Mouse (Mus musculus): ENCODE results near the gene Gid4. TPM values are rescaled to one million over a fixed set of nuclear protein-coding genes. Genes with fewer than 3 reads are reported as not detected.

Gid4 gene
- polyA plus RNA-seq, 1 experiment, result 45.0 TPM

DNA sequence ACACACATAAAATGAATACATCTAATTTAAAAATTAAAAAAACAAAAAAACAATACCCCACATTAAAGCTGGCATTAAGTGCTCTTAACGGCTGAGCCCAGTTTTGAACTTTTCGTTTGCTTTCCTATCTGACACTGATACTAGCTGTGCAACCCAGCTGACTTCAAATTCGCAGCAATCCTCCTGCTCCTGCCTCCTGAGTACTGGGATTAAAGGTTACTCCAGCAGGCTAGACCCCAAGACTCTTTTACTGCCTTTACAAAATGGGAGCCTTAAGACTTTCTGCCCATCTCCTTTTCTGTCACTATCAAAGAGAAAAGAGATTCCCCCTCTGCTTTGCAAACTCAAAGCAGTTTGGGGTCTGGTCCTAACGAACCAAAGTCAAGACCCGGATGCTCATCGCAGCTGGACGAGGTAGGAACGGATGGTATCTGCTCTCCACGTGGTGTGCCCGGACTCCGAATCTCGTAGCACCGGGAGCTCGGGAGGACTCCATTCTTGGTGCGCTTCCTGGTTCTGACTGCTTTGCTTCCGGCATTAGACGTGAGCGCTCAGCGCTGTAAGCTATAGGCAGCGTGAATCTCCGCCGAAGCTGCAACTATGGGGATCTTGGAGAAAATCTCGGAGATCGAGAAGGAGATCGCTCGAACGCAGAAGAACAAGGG, 37.3 kb downstream of the Gid4 start, which contains the start of gene Drg2:
TSS of gene Drg2 (plus strand) at position 512 of the 665 bp plus-strand sequence.
- peak; percentile 82 for TF ChIP-seq POLR2A (IDR thresholded peaks at IDR 0.05; ENCODE audit: extremely low read depth, insufficient read depth, low read length)
- no peak for TF ChIP-seq CTCF (IDR thresholded peaks at IDR 0.05; ENCODE audit: extremely low read depth, insufficient read depth, low read length)
- no peak within 1 kb of the TSS for H3K27ac ChIP-seq (ENCODE audit: insufficient read depth, low read length)
- peak within 1 kb of the TSS; percentile 50 for H3K4me3 ChIP-seq (ENCODE audit: insufficient read depth, low read length)
- peaks cover 6% of the 10 kb centered on the region for H3K4me1 ChIP-seq (ENCODE audit: control insufficient read depth, insufficient read depth, low read length)

DNA sequence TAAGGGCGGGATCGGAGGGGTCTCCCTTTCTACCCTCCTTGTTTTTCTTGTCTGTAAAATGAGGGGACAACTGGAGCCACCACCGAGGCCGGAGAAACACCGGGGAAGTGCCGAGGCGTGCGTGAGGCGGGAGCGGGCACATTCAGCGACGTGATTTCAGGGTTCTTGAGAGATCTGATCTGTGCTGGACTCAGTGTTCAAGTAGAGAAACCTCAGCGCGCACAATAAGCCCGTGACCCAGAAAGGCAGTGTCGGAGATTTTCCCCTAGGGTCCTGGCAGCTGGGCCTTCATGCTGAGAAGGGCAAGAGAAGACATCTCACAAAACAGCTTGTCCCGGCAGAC, 37.8 kb downstream of the Gid4 start:
- TF ChIP-seq POLR2A (IDR thresholded peaks at IDR 0.05; ENCODE audit: extremely low read depth, insufficient read depth, low read length) (no peak), CTCF (IDR thresholded peaks at IDR 0.05; ENCODE audit: extremely low read depth, insufficient read depth, low read length) (no peak)
- Histone ChIP-seq H3K4me1 (ENCODE audit: control insufficient read depth, insufficient read depth, low read length) (peaks cover 6% of the 10 kb centered on the region), H3K4me3 (ENCODE audit: insufficient read depth, low read length) (peak overlapping the region; percentile 50), H3K27ac (ENCODE audit: insufficient read depth, low read length) (no peak overlapping the region)

DNA sequence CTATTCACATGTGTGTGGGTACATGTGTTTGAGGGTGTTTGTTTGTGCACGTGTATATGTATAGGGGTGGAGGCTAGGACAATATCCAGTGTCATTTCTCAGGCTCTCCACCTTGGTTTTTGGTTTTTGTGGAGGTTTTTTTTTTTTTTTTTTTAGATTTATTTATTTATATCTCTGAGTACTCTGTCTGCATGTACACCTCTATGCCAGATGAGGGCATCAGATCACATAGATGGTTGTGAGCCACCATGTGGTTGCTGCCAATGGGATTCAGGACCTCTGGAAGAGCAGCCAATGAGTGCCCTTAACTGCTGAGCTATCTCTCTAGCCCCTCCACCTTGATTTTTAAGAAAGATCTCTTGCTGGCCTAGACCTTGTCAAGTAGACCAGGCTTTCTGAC, 41.0 kb downstream of the Gid4 start:
- H3K4me1 ChIP-seq (ENCODE audit: control insufficient read depth, insufficient read depth, low read length), result peaks cover 6% of the 10 kb centered on the region
- H3K27ac ChIP-seq (ENCODE audit: insufficient read depth, low read length), result no peak overlapping the region
- H3K4me3 ChIP-seq (ENCODE audit: insufficient read depth, low read length), result no peak overlapping the region
- no peak for TF ChIP-seq POLR2A (IDR thresholded peaks at IDR 0.05; ENCODE audit: extremely low read depth, insufficient read depth, low read length)
- TF ChIP-seq CTCF (IDR thresholded peaks at IDR 0.05; ENCODE audit: extremely low read depth, insufficient read depth, low read length), result no peak

DNA sequence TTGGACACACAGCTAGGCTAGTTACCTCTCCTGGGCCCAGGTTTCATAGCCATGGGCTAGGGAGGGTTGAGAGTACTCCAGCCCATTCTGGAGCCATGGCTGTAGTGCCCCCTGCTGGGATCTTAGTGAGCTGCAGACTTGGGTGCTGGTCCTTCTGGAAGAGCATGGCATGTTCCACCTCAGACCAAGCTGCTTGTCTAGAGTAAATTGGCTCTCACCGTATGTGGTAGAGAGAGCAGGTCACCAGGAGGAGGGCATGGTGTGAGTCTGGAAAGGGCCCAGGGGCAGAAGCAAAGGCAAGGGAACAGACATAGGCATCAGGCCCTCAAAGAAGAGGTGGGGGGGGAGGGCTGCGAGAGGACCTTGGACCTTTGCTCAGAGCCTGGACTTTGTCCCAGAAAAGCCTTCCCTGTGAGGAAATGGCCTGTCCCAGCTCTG, 49.0 kb downstream of the Gid4 start:
- Histone ChIP-seq H3K4me1 (ENCODE audit: control insufficient read depth, insufficient read depth, low read length) (no peaks in the 10 kb centered on the region), H3K4me3 (ENCODE audit: insufficient read depth, low read length) (no peak overlapping the region), H3K27ac (ENCODE audit: insufficient read depth, low read length) (no peak overlapping the region)
- TF ChIP-seq CTCF (IDR thresholded peaks at IDR 0.05; ENCODE audit: extremely low read depth, insufficient read depth, low read length) (peak; percentile 51), POLR2A (IDR thresholded peaks at IDR 0.05; ENCODE audit: extremely low read depth, insufficient read depth, low read length) (no peak)

DNA sequence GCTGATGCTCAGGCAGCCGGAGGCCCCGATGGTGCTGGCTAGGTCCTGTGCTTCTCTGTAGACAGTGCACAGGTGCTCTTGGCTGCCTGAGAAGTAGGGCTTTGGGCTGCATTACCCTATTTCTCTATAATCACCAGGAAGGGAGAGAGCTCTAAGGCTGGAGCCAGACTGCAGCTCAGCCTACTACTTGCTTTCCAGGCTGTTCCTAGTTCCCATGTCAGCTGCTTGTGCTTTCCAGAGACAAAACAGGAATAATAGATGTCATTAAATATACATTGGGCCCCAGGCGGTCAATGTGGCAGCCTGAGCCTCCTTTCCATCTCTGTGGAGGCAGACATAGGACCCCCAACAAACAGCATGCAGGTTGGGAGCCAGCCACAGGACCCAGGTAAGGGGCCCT, 52.1 kb downstream of the Gid4 start, which contains the start of gene Myo15:
TSS of gene Myo15 (plus strand) at position 301 of the 400 bp plus-strand sequence.
- Histone ChIP-seq H3K4me3 (ENCODE audit: insufficient read depth, low read length) (no peak within 1 kb of the TSS), H3K4me1 (ENCODE audit: control insufficient read depth, insufficient read depth, low read length) (no peaks in the 10 kb centered on the region), H3K27ac (ENCODE audit: insufficient read depth, low read length) (no peak within 1 kb of the TSS)
- TF ChIP-seq POLR2A (IDR thresholded peaks at IDR 0.05; ENCODE audit: extremely low read depth, insufficient read depth, low read length), result no peak
- TF ChIP-seq CTCF (IDR thresholded peaks at IDR 0.05; ENCODE audit: extremely low read depth, insufficient read depth, low read length), result no peak

DNA sequence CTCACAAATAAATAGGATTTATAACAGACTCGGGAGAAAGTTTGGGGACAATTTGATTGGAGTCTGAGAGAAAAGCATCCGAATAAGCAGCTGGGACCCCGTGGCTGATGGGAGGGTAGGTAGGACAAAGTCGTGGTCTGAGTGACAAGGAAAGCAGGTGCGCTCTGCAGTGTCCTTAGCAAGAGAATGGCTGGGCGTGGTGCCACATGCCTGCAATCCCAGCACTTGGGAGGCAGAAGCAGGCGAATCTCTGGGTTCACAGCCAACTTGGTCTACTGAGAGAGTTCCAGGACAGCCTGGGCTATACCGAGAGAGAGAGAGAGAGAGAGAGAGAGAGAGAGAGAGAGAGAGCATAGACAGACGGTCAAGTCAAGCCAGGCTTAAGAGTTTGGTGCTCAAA, 53.8 kb downstream of the Gid4 start:
- H3K4me1 ChIP-seq (ENCODE audit: control insufficient read depth, insufficient read depth, low read length), result no peaks in the 10 kb centered on the region
- H3K4me3 ChIP-seq (ENCODE audit: insufficient read depth, low read length), result no peak overlapping the region
- TF ChIP-seq POLR2A (IDR thresholded peaks at IDR 0.05; ENCODE audit: extremely low read depth, insufficient read depth, low read length), result no peak
- no peak for TF ChIP-seq CTCF (IDR thresholded peaks at IDR 0.05; ENCODE audit: extremely low read depth, insufficient read depth, low read length)
- no peak overlapping the region for H3K27ac ChIP-seq (ENCODE audit: insufficient read depth, low read length)

DNA sequence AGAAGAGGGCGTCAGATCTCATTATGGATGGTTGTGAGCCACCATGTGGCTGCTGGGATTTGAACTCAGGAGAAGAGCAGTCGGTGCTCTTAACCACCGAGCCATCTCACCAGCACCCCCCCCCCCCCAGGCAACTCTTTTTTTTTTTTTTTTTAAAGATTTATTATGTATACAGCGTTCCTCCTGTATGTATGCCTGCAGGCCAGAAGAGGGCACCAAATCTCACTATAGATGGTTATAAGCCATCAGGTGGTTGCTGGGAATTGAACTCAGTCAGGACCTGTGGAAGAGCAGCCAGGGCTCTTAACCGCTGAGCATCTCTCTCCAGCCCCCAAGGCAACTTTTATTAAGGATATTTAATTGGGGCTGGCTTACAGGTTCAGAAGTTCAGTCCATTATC, 57.6 kb downstream of the Gid4 start:
- H3K27ac ChIP-seq (ENCODE audit: insufficient read depth, low read length), result no peak overlapping the region
- no peak for TF ChIP-seq POLR2A (IDR thresholded peaks at IDR 0.05; ENCODE audit: extremely low read depth, insufficient read depth, low read length)
- no peak for TF ChIP-seq CTCF (IDR thresholded peaks at IDR 0.05; ENCODE audit: extremely low read depth, insufficient read depth, low read length)
- H3K4me3 ChIP-seq (ENCODE audit: insufficient read depth, low read length), result no peak overlapping the region
- no peaks in the 10 kb centered on the region for H3K4me1 ChIP-seq (ENCODE audit: control insufficient read depth, insufficient read depth, low read length)

DNA sequence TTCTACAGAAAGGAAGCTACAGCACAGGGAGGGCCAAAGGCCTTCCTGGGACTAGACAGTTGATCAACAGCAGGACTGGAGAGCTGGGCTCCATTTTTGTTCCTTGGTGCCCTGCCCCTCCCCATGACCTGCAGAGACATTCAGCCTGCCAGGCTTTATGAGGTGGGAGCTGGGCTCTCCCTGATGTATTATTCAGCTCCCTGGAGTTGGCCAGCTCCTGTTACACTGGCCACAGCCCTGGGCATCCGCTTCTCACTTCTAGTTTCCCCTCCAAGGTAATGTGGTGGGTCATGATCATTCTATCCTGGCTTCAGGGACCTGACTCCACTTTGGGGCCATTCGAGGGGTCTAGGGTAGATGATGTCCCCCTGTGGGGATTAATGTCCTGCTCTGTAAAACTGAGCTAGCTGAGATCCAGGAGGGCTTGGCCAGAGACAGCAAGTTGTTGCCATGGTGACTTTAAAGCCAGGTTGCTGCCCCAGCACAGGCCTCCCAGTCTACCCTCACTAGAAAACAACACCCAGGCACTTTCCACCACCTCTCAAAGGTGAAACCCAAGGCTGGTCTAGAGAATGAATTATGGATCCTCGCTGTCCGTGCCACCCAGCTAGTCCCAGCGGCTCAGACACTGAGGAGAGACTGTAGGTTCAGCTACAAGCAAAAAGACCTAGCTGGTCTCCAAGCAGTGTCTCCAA, 58.9 kb downstream of the Gid4 start:
- TF ChIP-seq POLR2A (IDR thresholded peaks at IDR 0.05; ENCODE audit: extremely low read depth, insufficient read depth, low read length) (no peak), CTCF (IDR thresholded peaks at IDR 0.05; ENCODE audit: extremely low read depth, insufficient read depth, low read length) (no peak)
- H3K4me3 ChIP-seq (ENCODE audit: insufficient read depth, low read length), result no peak overlapping the region
- H3K4me1 ChIP-seq (ENCODE audit: control insufficient read depth, insufficient read depth, low read length), result no peaks in the 10 kb centered on the region
- no peak overlapping the region for H3K27ac ChIP-seq (ENCODE audit: insufficient read depth, low read length)

DNA sequence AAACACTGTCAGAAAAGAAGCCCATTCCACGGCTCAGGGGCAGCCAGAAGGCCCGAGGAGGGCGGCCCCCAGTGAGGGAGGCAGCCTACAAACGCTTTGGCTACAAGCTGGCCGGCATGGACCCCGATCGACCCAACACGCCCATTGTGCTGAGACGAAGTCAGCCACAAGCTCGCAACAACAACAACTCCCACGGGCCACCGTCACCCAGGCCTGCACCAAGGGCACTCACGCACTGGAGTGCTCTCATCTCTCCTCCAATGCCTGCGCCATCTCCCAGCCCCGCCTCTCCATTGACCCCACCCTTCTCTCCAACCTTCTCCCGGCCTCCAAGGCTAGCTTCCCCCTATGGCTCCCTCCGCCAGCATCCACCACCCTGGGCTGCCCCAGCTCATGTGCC, 61.2 kb downstream of the Gid4 start:
- no peak overlapping the region for H3K27ac ChIP-seq (ENCODE audit: insufficient read depth, low read length)
- TF ChIP-seq CTCF (IDR thresholded peaks at IDR 0.05; ENCODE audit: extremely low read depth, insufficient read depth, low read length) (no peak), POLR2A (IDR thresholded peaks at IDR 0.05; ENCODE audit: extremely low read depth, insufficient read depth, low read length) (no peak)

DNA sequence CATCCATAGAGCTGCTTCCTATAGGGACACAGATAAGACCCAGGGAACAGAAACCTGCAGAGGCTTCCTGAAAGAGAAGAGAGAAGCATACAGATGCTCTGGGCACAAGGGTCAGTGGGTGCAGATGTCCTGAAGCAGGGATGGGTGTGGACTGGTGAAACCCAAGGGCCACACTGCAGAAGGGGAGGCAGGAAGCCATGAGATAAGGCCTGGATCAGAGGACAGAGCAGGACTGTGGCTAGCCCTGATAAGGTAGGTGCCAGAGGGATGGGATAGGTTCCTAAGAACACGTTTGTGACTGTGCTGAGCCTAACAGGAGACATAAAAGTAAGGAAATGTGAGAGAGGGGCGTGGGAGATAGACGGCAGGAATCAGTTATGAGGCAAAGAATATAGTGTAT, 69.3 kb downstream of the Gid4 start:
- Histone ChIP-seq H3K4me1 (ENCODE audit: control insufficient read depth, insufficient read depth, low read length) (no peaks in the 10 kb centered on the region), H3K4me3 (ENCODE audit: insufficient read depth, low read length) (no peak overlapping the region), H3K27ac (ENCODE audit: insufficient read depth, low read length) (no peak overlapping the region)
- TF ChIP-seq CTCF (IDR thresholded peaks at IDR 0.05; ENCODE audit: extremely low read depth, insufficient read depth, low read length), result no peak

More for the DNA sequence above, 61.2 kb downstream of the Gid4 start:
- Histone ChIP-seq H3K4me3 (ENCODE audit: insufficient read depth, low read length) (no peak overlapping the region), H3K4me1 (ENCODE audit: control insufficient read depth, insufficient read depth, low read length) (no peaks in the 10 kb centered on the region)

Data from cortical plate, adult 2 months (tissue).